Mouse (Mus musculus) central nervous system, embryonic 11.5 days (tissue): ENCODE results near the gene Sox12. TPM values are rescaled to one million over a fixed set of nuclear protein-coding genes. Genes with fewer than 3 reads are reported as not detected.

Source experiments
- polyA plus RNA-seq: library from polyadenylated mRNA; depleted of rRNA; stranded (reverse); fragments of >200 nt; gene quantifications from 2 replicates; pipeline ENCODE4 v1.2.3, GENCODE M21; 2012; rRNA removed

Sox12 gene
- 51.5 and 69.9 TPM in 2 replicates for polyA plus RNA-seq

GRCm38 (mm10) chr2:152397680-152398435 lies at the start of gene Sox12:
Gene Sox12 (minus strand): TSS chr2:152398063.

GRCm38 (mm10) chr2:152415287-152415686 lies 17.4 kb upstream of the Sox12 start, which contains the start of gene 6820408C15Rik:
Gene 6820408C15Rik (plus strand): TSS chr2:152415587.

GRCm38 (mm10) chr2:152414591-152415165 lies 16.8 kb upstream of the Sox12 start, which contains the start of gene Zcchc3:
Gene Zcchc3 (minus strand): TSS chr2:152415027.

GRCm38 (mm10) chr2:152376345-152376741 lies 21.5 kb downstream of the Sox12 start, which contains the start of gene Nrsn2:
Gene Nrsn2 (minus strand): TSS chr2:152376638.

Other genes with a start within 250 kb of the Sox12 start
- gene Csnk2a1, start 171.2 kb downstream of the Sox12 start, polyA plus RNA-seq = 81.5 and 106 TPM in 2 replicates
- 27.5 and 39.2 TPM in 2 replicates for gene Tbc1d20, start 104.2 kb downstream of the Sox12 start, polyA plus RNA-seq
- 145 and 183 TPM in 2 replicates for gene Rbck1, start 65.4 kb downstream of the Sox12 start, polyA plus RNA-seq
- 1.2 and 1.3 TPM in 2 replicates for gene Trib3, start 54.0 kb downstream of the Sox12 start, polyA plus RNA-seq
- 4.1 and 6.5 TPM in 2 replicates for gene Nrsn2, start 21.4 kb downstream of the Sox12 start, polyA plus RNA-seq
- gene Zcchc3, start 17.0 kb upstream of the Sox12 start, polyA plus RNA-seq = 42.1 and 60.6 TPM in 2 replicates
- 1.0 and 1.4 TPM in 2 replicates for gene 6820408C15Rik, start 17.5 kb upstream of the Sox12 start, polyA plus RNA-seq
- not detected in 2 replicates for gene Defb23, start 66.6 kb upstream of the Sox12 start, polyA plus RNA-seq
- gene Defb20, start 79.0 kb upstream of the Sox12 start, polyA plus RNA-seq = not detected in 2 replicates
- gene Defb22, start 92.1 kb upstream of the Sox12 start, polyA plus RNA-seq = not detected in 2 replicates
- not detected in 2 replicates for gene Defb26, start 113.6 kb upstream of the Sox12 start, polyA plus RNA-seq
- not detected in 2 replicates for gene Defb28, start 120.2 kb upstream of the Sox12 start, polyA plus RNA-seq
- not detected in 2 replicates for gene Defb29, start 142.0 kb upstream of the Sox12 start, polyA plus RNA-seq
- not detected in 2 replicates for gene Gm17416, start 171.3 kb upstream of the Sox12 start, polyA plus RNA-seq
- not detected in 2 replicates for gene Defb21, start 174.7 kb upstream of the Sox12 start, polyA plus RNA-seq
- not detected in 2 replicates for gene Defb19, start 182.2 kb upstream of the Sox12 start, polyA plus RNA-seq
- not detected in 2 replicates for gene Defb45, start 201.3 kb upstream of the Sox12 start, polyA plus RNA-seq
- not detected in 2 replicates for gene Defb36, start 206.3 kb upstream of the Sox12 start, polyA plus RNA-seq
- gene Defb25, start 225.0 kb upstream of the Sox12 start, polyA plus RNA-seq = 0.56 TPM in 1 of 2 replicates, not detected in the other
- 0.23 and 1.1 TPM in 2 replicates for gene Rem1, start 228.9 kb upstream of the Sox12 start, polyA plus RNA-seq